Mouse (Mus musculus) monocyte, adult 5-6 weeks (primary cell): ENCODE measurements around the gene Adcy2. TPM values are rescaled to one million over a fixed set of nuclear protein-coding genes. Genes with fewer than 3 reads are reported as not detected.

ENCODE experiments used
- ATAC-seq: fragments of 153-309, 156-312 bp; replicated peaks from 2 replicates; pipeline ENCODE4 v1.8.0; 2017; ENCODE audit warnings: mild to moderate bottlenecking; ENCODE audit not compliant: low TSS enrichment, insufficient number of reproducible peaks, severe bottlenecking, poor library complexity, low FRiP score
- total RNA-seq: library from RNA; stranded (forward); fragments of 200-1000, 200-491, 200-594 nt; gene quantifications from 3 replicates; pipeline ENCODE4 v1.2.3, GENCODE M21; 2017

Gene Adcy2
- total RNA-seq, 1 experiment from 2014 or later, result not detected

- ATAC-seq, result no peak
Observed at GRCm38 (mm10) chr13:68588352-68588751, 411.0 kb downstream of the Adcy2 start.

- ATAC-seq, result no peak
Observed at GRCm38 (mm10) chr13:68585441-68585840, 413.9 kb downstream of the Adcy2 start.

GRCm38 (mm10) chr13:68583961-68584360 is 415.4 kb downstream of the Adcy2 start:
- ATAC-seq, result no peak

DNA sequence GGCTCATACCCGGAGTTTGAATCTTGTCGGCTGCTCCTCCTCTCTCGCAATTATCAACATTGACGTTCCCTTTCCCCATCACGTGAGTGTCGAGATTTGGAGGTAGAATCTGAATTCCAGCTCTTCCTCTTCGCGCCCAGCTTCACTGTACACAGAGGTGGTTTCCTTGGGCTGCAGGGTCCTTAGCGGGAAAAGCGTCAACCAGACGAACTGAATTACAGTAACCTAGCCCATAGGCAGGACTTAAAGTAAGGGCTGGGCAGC is 416.9 kb downstream of the Adcy2 start:
- no peak for ATAC-seq

GRCm38 (mm10) chr13:68581747-68582516 is 417.4 kb downstream of the Adcy2 start, which contains the start of the genes Mtrr and Fastkd3:
Gene Mtrr, minus strand, starts transcription at chr13:68582149.
Gene Fastkd3, plus strand, starts transcription at chr13:68582234.
- peak; percentile 81 for ATAC-seq

DNA sequence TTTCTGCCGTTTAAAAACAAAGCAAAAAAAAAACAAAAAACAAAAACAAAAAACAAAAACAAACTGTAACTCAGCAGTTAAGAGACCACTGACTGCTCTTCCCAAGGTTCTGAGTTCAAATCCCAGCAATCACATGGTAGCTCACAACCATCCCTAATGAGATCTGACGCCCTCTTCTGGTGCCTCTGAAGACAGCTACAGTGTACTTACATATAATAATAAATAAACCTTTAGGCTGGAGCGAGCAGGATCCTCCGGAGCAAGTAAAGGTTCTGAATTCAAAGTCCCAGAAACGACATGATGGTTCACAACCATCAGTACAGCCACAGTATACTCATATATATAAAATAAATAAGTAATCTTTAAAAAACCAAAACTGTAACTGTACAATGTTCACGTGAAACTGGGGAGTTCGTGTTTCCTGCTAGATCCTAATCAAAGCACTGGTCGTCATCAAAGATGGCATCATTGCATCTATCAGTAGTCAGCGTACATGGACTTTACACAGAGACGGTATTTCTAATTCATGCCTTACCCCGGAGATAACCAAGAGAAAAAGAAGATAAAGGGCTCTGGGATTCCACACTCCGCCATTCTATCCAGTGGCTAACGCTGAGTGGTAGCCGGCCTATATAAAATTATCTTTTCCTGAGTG is 418.1 kb downstream of the Adcy2 start:
- no peak for ATAC-seq

- no peak for ATAC-seq
Observed at GRCm38 (mm10) chr13:68577945-68578344, 421.4 kb downstream of the Adcy2 start.

GRCm38 (mm10) chr13:68574398-68574797 is 424.9 kb downstream of the Adcy2 start:
- no peak for ATAC-seq

GRCm38 (mm10) chr13:68572966-68573913 is 426.1 kb downstream of the Adcy2 start:
- ATAC-seq, result no peak

- no peak for ATAC-seq
Observed at GRCm38 (mm10) chr13:68572247-68572646, 427.1 kb downstream of the Adcy2 start.
